19 mouse cellular contexts compared by ENCODE assay signal in genomic region chr13:48154414-48155105, GRCm38 (mm10).
DNase-seq lines count a peak whose midpoint lies in the region; ATAC-seq and TF ChIP-seq lines count a peak whose summit lies in the region.
"Had no signal": no experiment of that assay in that cellular context is flagged by ENCODE, and none has a peak within 500 bp of the region (broad histone marks: within the 10 kb centered on the region; RNA-seq: fewer than 3 reads in every experiment).

No protein-coding gene starts in this region.

- no peaks in the 10 kb centered on the region for H3K36me3 ChIP-seq in hindbrain, embryonic 11.5 days (ENCODE audit: control insufficient read depth, insufficient read depth, low read length)
- no peaks in the 10 kb centered on the region for H3K36me3 ChIP-seq in hindbrain, postnatal 0 days (ENCODE audit: insufficient read depth, low read length)
- no peaks in the 10 kb centered on the region for H3K36me3 ChIP-seq in forebrain, embryonic 12.5 days (replicated peaks)
- H3K36me3 ChIP-seq in hindbrain, embryonic 13.5 days: no peaks in the 10 kb centered on the region
- no peaks in the 10 kb centered on the region for H3K36me3 ChIP-seq in midbrain, embryonic 15.5 days (replicated peaks)
- no peaks in the 10 kb centered on the region for H3K36me3 ChIP-seq in stomach, postnatal 0 days (ENCODE audit: control insufficient read depth, insufficient read depth, low read length)
- no peaks in the 10 kb centered on the region for H3K36me3 ChIP-seq in thymus, adult 2 months (ENCODE audit: control insufficient read depth, insufficient read depth, low read length)

- peak overlapping the region; percentile 54; the same call in 1 of the 2 replicates for H3K27ac ChIP-seq in hindbrain, embryonic 11.5 days (ENCODE audit: low read depth, low read length)
- no peak overlapping the region for H3K27ac ChIP-seq in hindbrain, postnatal 0 days
- peak overlapping the region; percentile 87 for H3K27ac ChIP-seq in forebrain, embryonic 12.5 days
- H3K27ac ChIP-seq in hindbrain, embryonic 13.5 days: peak overlapping the region; percentile 75
- peak overlapping the region; percentile 24; the same call in 1 of the 2 replicates for H3K27ac ChIP-seq in midbrain, embryonic 15.5 days
- H3K27ac ChIP-seq in stomach, postnatal 0 days (replicated peaks): no peak overlapping the region
- no peak overlapping the region for H3K27ac ChIP-seq in thymus, adult 2 months (ENCODE audit: control insufficient read depth, insufficient read depth, low read length)
- H3K27ac ChIP-seq: macrophage had no signal

- H3K4me3 ChIP-seq in hindbrain, embryonic 11.5 days (ENCODE audit: low read depth, low read length): no peak overlapping the region
- no peak overlapping the region for H3K4me3 ChIP-seq in hindbrain, postnatal 0 days (ENCODE audit: low read length)
- no peak overlapping the region for H3K4me3 ChIP-seq in forebrain, embryonic 12.5 days (replicated peaks)
- no peak overlapping the region for H3K4me3 ChIP-seq in hindbrain, embryonic 13.5 days
- no peak overlapping the region for H3K4me3 ChIP-seq in midbrain, embryonic 15.5 days
- no peak overlapping the region for H3K4me3 ChIP-seq in stomach, postnatal 0 days (ENCODE audit: low read depth, low read length)
- no peak overlapping the region for H3K4me3 ChIP-seq in thymus, adult 2 months (ENCODE audit: control insufficient read depth, insufficient read depth, low read length)
- H3K4me3 ChIP-seq: myocyte had no signal

- H3K27me3 ChIP-seq in hindbrain, embryonic 11.5 days (ENCODE audit: control insufficient read depth, insufficient read depth, low read length): no peaks in the 10 kb centered on the region
- no peaks in the 10 kb centered on the region for H3K27me3 ChIP-seq in hindbrain, postnatal 0 days (ENCODE audit: insufficient read depth, low read length)
- no peaks in the 10 kb centered on the region for H3K27me3 ChIP-seq in forebrain, embryonic 12.5 days
- H3K27me3 ChIP-seq in hindbrain, embryonic 13.5 days: no peaks in the 10 kb centered on the region
- no peaks in the 10 kb centered on the region for H3K27me3 ChIP-seq in midbrain, embryonic 15.5 days (replicated peaks)
- H3K27me3 ChIP-seq in stomach, postnatal 0 days (ENCODE audit: control insufficient read depth, insufficient read depth, low read length): no peaks in the 10 kb centered on the region
- H3K27me3 ChIP-seq in thymus, adult 2 months (ENCODE audit: control insufficient read depth, insufficient read depth, low read length): no peaks in the 10 kb centered on the region

- DNase-seq in hindbrain, embryonic 11.5 days (ENCODE audit: low spot score): no peak
- DNase-seq in hindbrain, postnatal 0 days (ENCODE audit: low spot score): no peak
- no peak for DNase-seq in stomach, postnatal 0 days (ENCODE audit: low spot score)
- no peak for DNase-seq in thymus, adult 2 months
- DNase-seq: adrenal gland, postnatal 10 days; cerebellum, adult 18-20 months; cerebellum, postnatal 36 days; heart, adult 18-20 months; kidney, adult 2 months; kidney, postnatal 14 days; liver; lung, adult 2 months; thymus, postnatal 4 days had no signal

- ATAC-seq in hindbrain, embryonic 11.5 days (ENCODE audit: low FRiP score): peak; percentile 53; the same call in 1 of the 2 replicates
- no peak for ATAC-seq in hindbrain, postnatal 0 days
- ATAC-seq in forebrain, embryonic 12.5 days (ENCODE audit: low FRiP score): peak; percentile 53
- no peak for ATAC-seq in hindbrain, embryonic 13.5 days (ENCODE audit: low FRiP score)
- no peak for ATAC-seq in midbrain, embryonic 15.5 days (replicated peaks)
- ATAC-seq in stomach, postnatal 0 days (ENCODE audit: low FRiP score, low TSS enrichment): no peak
- ATAC-seq in megakaryocyte-erythroid progenitor cell, adult 5-6 weeks (replicated peaks; ENCODE audit: low FRiP score, low TSS enrichment, poor library complexity, severe bottlenecking): no peak

- H3K9ac ChIP-seq in hindbrain, embryonic 11.5 days (ENCODE audit: low read depth, low read length): no peak overlapping the region
- H3K9ac ChIP-seq in hindbrain, postnatal 0 days (replicated peaks; ENCODE audit: low read length): no peak overlapping the region
- no peak overlapping the region for H3K9ac ChIP-seq in forebrain, embryonic 12.5 days
- H3K9ac ChIP-seq in hindbrain, embryonic 13.5 days: no peak overlapping the region
- H3K9ac ChIP-seq in midbrain, embryonic 15.5 days: no peak overlapping the region
- H3K9ac ChIP-seq in stomach, postnatal 0 days (ENCODE audit: low read length): no peak overlapping the region

- no peak for TF ChIP-seq EP300 in stomach, postnatal 0 days (optimal IDR thresholded peaks at IDR 0.05)

- TF ChIP-seq POLR2A in thymus, adult 2 months (IDR thresholded peaks at IDR 0.05; ENCODE audit: control insufficient read depth, extremely low read depth, insufficient read depth, low read length, poor library complexity): no peak

- no peak overlapping the region for H3K4me2 ChIP-seq in hindbrain, embryonic 11.5 days (replicated peaks; ENCODE audit: low read depth, low read length)
- H3K4me2 ChIP-seq in hindbrain, postnatal 0 days (ENCODE audit: low read depth, low read length): no peak overlapping the region
- 0 out of 2 replicates have a peak overlapping the region, but pooled peaks have one; percentile 19 for H3K4me2 ChIP-seq in forebrain, embryonic 12.5 days
- no peak overlapping the region for H3K4me2 ChIP-seq in hindbrain, embryonic 13.5 days
- H3K4me2 ChIP-seq in midbrain, embryonic 15.5 days: no peak overlapping the region
- no peak overlapping the region for H3K4me2 ChIP-seq in stomach, postnatal 0 days (replicated peaks; ENCODE audit: low read depth)

- TF ChIP-seq CTCF in hindbrain, postnatal 0 days (IDR thresholded peaks at IDR 0.05; ENCODE audit: low read depth): no peak
- no peak for TF ChIP-seq CTCF in stomach, postnatal 0 days (IDR thresholded peaks at IDR 0.05; ENCODE audit: low read depth)
- TF ChIP-seq CTCF in thymus, adult 2 months (IDR thresholded peaks at IDR 0.05; ENCODE audit: borderline replicate concordance, control insufficient read depth, extremely low read depth, insufficient read depth, low read length, poor library complexity): no peak

- H3K4me1 ChIP-seq in hindbrain, embryonic 11.5 days (replicated peaks; ENCODE audit: control insufficient read depth, insufficient read depth, low read length): peaks cover 6% of the 10 kb centered on the region
- H3K4me1 ChIP-seq in hindbrain, postnatal 0 days (ENCODE audit: insufficient read depth, low read length): peaks cover 2% of the 10 kb centered on the region; the same call in 1 of the 2 replicates
- peaks cover 50% of the 10 kb centered on the region for H3K4me1 ChIP-seq in forebrain, embryonic 12.5 days
- H3K4me1 ChIP-seq in hindbrain, embryonic 13.5 days (replicated peaks): peaks cover 24% of the 10 kb centered on the region
- H3K4me1 ChIP-seq in midbrain, embryonic 15.5 days: peaks cover 18% of the 10 kb centered on the region
- H3K4me1 ChIP-seq in stomach, postnatal 0 days (replicated peaks; ENCODE audit: control insufficient read depth, insufficient read depth): no peaks in the 10 kb centered on the region
- H3K4me1 ChIP-seq in thymus, adult 2 months (replicated peaks; ENCODE audit: control insufficient read depth, insufficient read depth, low read length): no peaks in the 10 kb centered on the region

- H3K9me3 ChIP-seq in hindbrain, embryonic 11.5 days (ENCODE audit: control insufficient read depth, low read length): no peaks in the 10 kb centered on the region
- no peaks in the 10 kb centered on the region for H3K9me3 ChIP-seq in hindbrain, postnatal 0 days (ENCODE audit: low read length)
- no peaks in the 10 kb centered on the region for H3K9me3 ChIP-seq in forebrain, embryonic 12.5 days
- H3K9me3 ChIP-seq in hindbrain, embryonic 13.5 days: no peaks in the 10 kb centered on the region
- H3K9me3 ChIP-seq in midbrain, embryonic 15.5 days: no peaks in the 10 kb centered on the region
- H3K9me3 ChIP-seq in stomach, postnatal 0 days (ENCODE audit: control insufficient read depth, low read length): no peaks in the 10 kb centered on the region

- WGBS in hindbrain, embryonic 11.5 days: 23% methylated on average over 6 of the region's 6 CpGs
- WGBS in hindbrain, postnatal 0 days: 32% methylated on average over 6 of the region's 6 CpGs
- 9% methylated on average over 6 of the region's 6 CpGs for WGBS in forebrain, embryonic 12.5 days
- WGBS in hindbrain, embryonic 13.5 days: 18% methylated on average over 6 of the region's 6 CpGs
- WGBS in midbrain, embryonic 15.5 days: 18% methylated on average over 6 of the region's 6 CpGs
- 42% methylated on average over 6 of the region's 6 CpGs for WGBS in stomach, postnatal 0 days
- WGBS in thymus, adult 2 months: 61% methylated on average over 6 of the region's 6 CpGs

Comparison
In these comparisons a context has a peak if more than half of its experiments do, and no peak if none do; other contexts are left out.
1. ATAC-seq: peak in hindbrain, embryonic 11.5 days (single experiment) and forebrain, embryonic 12.5 days (single experiment); none in hindbrain, postnatal 0 days (single experiment), hindbrain, embryonic 13.5 days (single experiment), midbrain, embryonic 15.5 days (single experiment), stomach, postnatal 0 days (single experiment) and megakaryocyte-erythroid progenitor cell, adult 5-6 weeks (single experiment).
2. H3K27ac ChIP-seq: peak in hindbrain, embryonic 11.5 days (single experiment), forebrain, embryonic 12.5 days (single experiment), hindbrain, embryonic 13.5 days (single experiment) and midbrain, embryonic 15.5 days (single experiment); none in hindbrain, postnatal 0 days (single experiment), stomach, postnatal 0 days (single experiment) and thymus, adult 2 months (single experiment).